Mouse (Mus musculus) forelimb bud, embryonic 11.5 days (tissue): ENCODE data around the gene Enah.

Experiments used
- DNase-seq: peaks from one replicate; pipeline ENCODE4 v3.0.0-alpha.2; 2012; ENCODE audit warnings: low read depth, low spot score

The Enah gene

GRCm38 (mm10) chr1:181878436-181878835, 141.4 kb downstream of the Enah start:
- no peak for DNase-seq

DNA sequence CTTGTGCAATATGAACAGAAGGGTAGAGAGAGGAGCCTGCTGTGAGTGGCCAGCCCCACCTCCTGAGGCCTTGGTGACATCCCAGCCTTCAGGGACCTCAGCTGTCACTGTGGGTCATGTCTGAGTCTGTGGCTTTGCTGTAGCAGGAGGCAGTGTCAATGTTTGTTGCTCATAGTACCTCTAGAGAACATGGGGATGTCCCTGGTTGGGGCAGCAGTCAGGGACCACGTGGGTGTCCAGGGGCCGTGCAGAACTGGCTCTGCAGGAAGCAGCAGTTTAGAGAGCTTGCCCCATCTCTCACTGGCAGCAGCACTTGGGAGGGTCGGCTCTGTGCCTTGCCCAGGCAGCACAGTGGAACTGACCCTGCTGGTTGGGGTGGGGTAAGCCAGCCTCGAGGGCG, 142.7 kb downstream of the Enah start:
- DNase-seq, result no peak

- DNase-seq, result no peak
Observed at GRCm38 (mm10) chr1:181876656-181877055, 143.1 kb downstream of the Enah start.

GRCm38 (mm10) chr1:181873086-181873920, 146.5 kb downstream of the Enah start:
- DNase-seq, result no peak

GRCm38 (mm10) chr1:181872639-181873038, 147.2 kb downstream of the Enah start:
- DNase-seq, result no peak

DNA sequence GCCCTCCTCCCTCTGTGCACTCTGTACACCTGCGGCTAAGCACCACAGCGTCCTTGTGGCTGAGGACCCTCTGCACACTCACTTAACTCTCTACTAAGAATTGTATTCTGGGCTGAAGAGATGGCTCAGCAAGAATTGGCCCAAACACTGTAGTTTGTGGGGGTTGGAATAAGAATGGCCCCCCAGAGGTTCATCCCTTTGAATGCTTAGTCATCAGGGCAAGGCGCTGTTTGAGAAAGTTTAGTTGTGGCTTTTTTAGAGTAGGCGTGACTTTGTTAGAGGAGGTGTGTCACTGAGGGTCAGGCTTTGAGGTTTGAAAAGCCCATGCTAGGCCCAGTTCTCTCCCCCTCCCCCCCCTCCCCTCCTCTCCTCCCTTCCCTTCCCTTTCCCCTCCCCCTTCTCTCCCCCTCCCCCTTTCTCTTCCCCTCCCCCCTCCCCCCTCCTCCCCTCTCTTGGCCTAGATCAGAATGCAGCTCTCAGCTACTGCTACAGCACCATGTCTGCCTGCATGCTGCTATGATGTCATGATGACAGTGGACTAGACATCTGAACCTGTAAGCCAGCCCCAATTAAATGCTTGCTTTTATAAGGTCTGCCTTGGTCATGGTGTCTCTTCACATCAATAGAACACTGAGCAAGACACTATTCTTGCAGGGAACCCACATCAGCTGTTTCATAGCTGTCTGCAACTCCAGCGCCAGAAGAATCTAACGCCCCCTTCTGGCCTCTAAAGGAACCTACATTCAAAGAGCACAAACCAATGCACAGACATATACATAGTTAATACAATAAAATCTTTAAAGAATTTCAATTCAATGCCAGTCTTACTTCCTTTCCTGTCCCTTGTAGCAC, 153.1 kb downstream of the Enah start:
- DNase-seq, result no peak

- DNase-seq, result no peak
Observed at GRCm38 (mm10) chr1:181865863-181866216, 153.9 kb downstream of the Enah start.

DNA sequence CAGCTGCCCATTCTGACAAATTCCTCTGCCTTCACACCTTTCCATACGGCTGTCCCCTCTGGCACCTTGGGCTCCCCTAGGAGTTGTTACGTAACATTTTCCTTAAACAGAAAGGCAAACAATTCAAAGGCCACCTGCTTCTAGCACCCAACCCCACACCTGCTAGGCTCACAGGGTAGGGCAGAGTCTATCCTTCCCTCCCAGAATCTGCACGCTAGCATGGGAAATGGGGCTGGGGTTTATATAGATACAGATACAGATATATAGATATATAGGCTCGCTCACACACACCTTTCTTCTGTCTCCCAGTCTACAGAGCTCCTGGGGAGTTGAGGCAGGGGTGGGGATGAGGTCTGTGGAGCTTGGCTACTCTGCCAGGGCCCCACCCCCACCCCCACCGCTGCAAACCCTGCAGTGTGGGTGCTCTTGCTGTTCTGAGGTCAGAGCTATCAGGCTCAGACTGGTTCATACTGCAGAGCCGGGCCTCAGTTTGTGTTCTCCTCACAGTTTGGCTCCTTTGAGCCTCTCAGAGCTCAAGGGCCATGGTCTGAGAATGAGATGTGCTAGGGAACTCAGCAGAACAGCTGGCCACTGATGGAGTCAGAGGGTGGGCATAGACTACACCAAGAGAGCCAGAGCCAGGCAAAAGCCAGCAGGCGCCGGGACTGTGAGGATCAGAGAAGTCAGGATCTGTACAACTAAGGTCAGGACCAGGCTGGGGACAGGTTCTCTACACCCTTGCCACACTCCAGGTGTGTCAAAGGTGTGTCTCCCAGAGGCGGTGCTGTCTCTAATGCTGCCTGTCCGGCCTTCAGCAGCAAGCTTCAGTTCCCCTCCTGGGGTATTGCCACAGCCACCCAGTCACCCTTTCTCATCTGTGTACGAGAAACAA, 154.6 kb downstream of the Enah start:
- DNase-seq, result no peak

GRCm38 (mm10) chr1:181863431-181863830, 156.4 kb downstream of the Enah start:
- no peak for DNase-seq

GRCm38 (mm10) chr1:181862676-181863374, 157.0 kb downstream of the Enah start:
- DNase-seq, result no peak

- DNase-seq, result no peak
Observed at GRCm38 (mm10) chr1:181861181-181861902, 158.4 kb downstream of the Enah start.

GRCm38 (mm10) chr1:181860659-181861058, 159.1 kb downstream of the Enah start:
- peak; percentile 52 for DNase-seq

DNA sequence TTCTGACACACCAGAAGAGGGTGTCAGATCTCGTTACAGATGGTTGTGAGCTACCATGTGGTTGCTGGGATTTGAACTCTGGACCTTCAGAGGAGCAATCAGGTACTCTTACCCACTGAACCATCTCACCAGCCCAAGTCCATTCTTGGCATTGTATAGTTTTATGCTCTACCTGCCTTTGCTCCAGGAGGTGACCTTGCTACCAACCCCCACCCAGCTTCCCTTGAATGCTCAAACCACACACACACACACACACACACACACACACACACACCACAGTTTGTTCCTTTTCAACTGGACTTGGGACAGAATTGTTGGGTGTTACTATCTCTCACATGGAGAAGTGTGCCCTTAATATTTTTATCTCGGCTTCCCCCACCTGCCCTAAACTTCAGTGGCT, 163.5 kb downstream of the Enah start:
- DNase-seq, result no peak

DNA sequence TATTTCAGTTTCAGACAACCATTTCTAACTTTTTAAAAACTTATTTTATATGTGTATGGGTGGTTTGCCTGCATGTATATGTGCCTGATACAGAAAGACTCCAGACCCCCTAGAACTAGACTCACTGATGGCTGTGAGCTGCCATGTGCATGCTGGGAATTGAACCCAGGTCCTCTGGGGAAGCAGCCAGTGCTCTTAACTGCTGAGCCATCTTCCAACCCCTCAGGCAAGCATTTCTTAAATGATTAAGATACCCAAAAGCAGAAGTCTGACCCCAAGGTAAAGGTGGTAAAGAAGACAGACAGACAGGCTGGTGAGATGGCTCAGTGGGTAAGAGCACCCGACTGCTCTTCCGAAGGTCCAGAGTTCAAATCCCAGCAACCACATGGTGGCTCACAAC, 165.0 kb downstream of the Enah start:
- DNase-seq, result no peak

DNA sequence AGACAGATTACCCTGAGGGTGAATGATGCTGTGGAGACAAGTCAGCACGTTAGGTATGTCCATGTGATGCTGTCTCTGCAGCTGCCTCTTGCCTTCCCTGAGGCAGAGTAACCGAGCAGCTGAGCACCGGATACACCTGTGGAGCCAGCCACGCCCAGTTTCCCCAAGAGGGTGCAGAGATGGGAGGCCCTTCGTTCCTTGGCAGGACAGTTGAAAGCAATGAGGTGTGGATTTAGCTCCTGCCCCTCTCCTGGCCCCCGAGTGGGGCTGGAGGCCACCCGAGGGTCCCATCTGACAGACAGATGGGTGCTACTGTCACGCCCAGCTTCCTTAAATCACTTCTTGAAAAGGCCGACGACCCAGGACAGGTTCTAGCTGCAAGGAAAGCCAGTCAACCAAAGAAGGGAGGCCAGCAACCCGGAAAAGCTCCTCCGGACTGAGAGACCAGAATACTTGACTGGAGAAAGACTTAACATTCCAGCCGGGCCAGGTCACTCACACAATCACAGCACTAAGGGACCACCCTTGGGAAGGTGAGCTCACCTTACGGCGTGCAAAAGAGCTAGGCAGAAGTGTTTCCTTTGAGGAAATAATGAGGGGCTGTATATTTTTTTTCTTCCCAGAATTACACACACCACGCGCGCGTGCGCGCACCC, 166.6 kb downstream of the Enah start:
- DNase-seq, result peak; percentile 49

- no peak for DNase-seq
Observed at GRCm38 (mm10) chr1:181852466-181852865, 167.3 kb downstream of the Enah start.

DNA sequence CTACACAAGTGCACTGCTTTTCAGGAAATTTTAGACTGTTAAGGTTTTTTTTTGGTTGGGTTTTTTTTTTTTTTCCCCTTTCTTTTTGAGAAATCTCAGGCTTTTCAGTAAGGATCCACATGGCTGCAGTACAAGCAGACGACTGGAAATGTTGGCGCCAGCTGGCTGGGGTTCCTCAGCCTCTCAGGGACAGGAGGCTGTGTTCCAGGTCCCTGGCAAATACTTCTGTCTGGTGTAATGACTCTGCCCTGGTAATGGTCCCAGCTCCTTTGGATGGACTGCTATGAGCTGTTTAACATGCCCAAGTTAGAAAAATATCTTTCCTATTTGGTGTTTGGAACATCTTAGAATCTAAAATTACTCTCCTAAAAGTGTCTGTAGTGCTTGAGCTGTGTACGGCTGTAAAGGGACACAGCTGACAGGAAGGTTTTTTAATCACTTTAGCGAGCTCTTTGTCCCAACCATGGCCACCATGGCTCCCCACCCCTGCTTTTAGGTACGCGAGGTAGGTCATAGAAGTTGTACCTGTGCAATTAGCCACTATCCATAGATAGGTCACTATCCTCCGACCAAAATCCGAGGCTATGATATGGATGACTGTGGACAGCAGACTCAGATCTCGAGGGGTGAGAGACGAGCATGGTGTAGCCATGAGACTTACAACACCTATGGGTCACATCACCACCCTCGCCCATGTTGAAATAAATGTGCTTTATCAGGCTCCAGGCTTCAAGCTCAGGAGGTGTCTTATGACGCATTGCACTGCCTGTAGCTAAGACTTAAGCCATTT, 168.1 kb downstream of the Enah start:
- no peak for DNase-seq

- peak; percentile 35 for DNase-seq
Observed at GRCm38 (mm10) chr1:181850441-181850840, 169.3 kb downstream of the Enah start.

GRCm38 (mm10) chr1:181848210-181848609, 171.6 kb downstream of the Enah start:
- DNase-seq, result no peak
